Mouse (Mus musculus) limb, embryonic 15.5 days (tissue): ENCODE measurements around the gene Ffar3. TPM values are rescaled to one million over a fixed set of nuclear protein-coding genes. Genes with fewer than 3 reads are reported as not detected.
"Not testable (repeated sequence)": the region's sequence is repeated elsewhere in the genome, so short reads cannot be mapped to it uniquely, and the experiment has no call there.

Experiments
- ATAC-seq: fragments of 200-750 bp; cut with Nextera tagmentation; 2 replicates; pipeline ENCODE4 v1.8.0; 2017; ENCODE audit warnings: low read depth, moderate TSS enrichment; ENCODE audit not compliant: insufficient number of reproducible peaks, low FRiP score, low TSS enrichment
- H3K27ac ChIP-seq: fragments of 300-500 bp; sonication (generic); 2 replicates; pipeline ENCODE4 v1.5.1; 2015; ENCODE audit warnings: moderate library complexity, mild to moderate bottlenecking, inconsistent platforms
- H3K27me3 ChIP-seq: fragments of 300-500 bp; sonication (generic); 2 replicates; pipeline ENCODE4 v1.6.1; 2015; ENCODE audit warnings: inconsistent platforms
- H3K36me3 ChIP-seq: fragments of 300-500 bp; sonication (generic); 2 replicates; pipeline ENCODE4 v1.6.1; 2015; ENCODE audit warnings: inconsistent platforms
- H3K4me1 ChIP-seq: fragments of 300-500 bp; sonication (generic); 2 replicates; pipeline ENCODE4 v1.6.1; 2015; ENCODE audit warnings: inconsistent platforms
- H3K4me2 ChIP-seq: fragments of 300-500 bp; sonication (generic); 2 replicates; pipeline ENCODE4 v1.6.1; 2015; ENCODE audit warnings: mild to moderate bottlenecking, inconsistent platforms
- H3K4me3 ChIP-seq: fragments of 300-500 bp; sonication (generic); 2 replicates; pipeline ENCODE4 v1.5.1; 2015; ENCODE audit warnings: mild to moderate bottlenecking, inconsistent platforms
- H3K9ac ChIP-seq: fragments of 300-500 bp; sonication (generic); 2 replicates; pipeline ENCODE4 v1.6.1; 2015; ENCODE audit warnings: inconsistent platforms
- H3K9me3 ChIP-seq: fragments of 300-500 bp; sonication (generic); 2 replicates; pipeline ENCODE4 v1.6.1; 2016; ENCODE audit warnings: inconsistent platforms
- WGBS: fragments of 180-500 bp; shearing (Covaris S2); methylation state at CpG from one replicate; pipeline ENCODE4 v1.1.7; 2015; 5-methylcytosine and 5-hydroxymethylcytosine counted together
- polyA plus RNA-seq: library from polyadenylated mRNA; unstranded; fragments of >200 nt; fragmentation: Nextera tagmentation; extraction: Ambion mirVana; gene quantifications from 2 replicates; pipeline ENCODE4 v1.2.1, GENCODE M21; 2015

Ffar3 gene
- polyA plus RNA-seq, 1 experiment from 2014 or later: not detected

GRCm38 (mm10) chr7:30842092-30842491, 13.9 kb downstream of the Ffar3 start:
- WGBS: 79% methylated on average over 5 of the region's 5 CpGs
- Histone ChIP-seq H3K4me1 (no peaks in the 10 kb centered on the region), H3K4me2 (no peak overlapping the region), H3K9ac (no peak overlapping the region), H3K36me3 (no peaks in the 10 kb centered on the region), H3K27ac (no peak overlapping the region), H3K27me3 (no peaks in the 10 kb centered on the region), H3K9me3 (no peaks in the 10 kb centered on the region), H3K4me3 (no peak overlapping the region)
- ATAC-seq: no peak

DNA sequence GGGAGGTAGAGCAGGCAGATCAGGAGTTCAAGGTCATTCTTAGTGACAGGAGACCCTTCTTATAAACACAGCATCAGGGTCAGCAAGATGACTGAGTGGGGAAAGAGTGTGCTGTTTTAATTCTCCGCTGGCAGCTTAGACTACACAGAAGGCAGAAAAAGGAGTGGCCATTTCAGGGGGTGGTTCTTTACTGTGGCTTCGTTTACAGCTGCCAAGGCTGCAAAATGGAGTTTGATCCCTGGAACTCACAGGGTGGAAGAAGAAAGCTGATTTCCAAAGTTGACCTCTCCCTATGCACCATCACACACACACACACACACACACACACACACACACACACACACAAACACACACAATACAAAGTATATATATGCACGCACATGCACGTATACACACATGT, 14.6 kb downstream of the Ffar3 start:
- H3K4me3 ChIP-seq: no peak overlapping the region
- H3K36me3 ChIP-seq: no peaks in the 10 kb centered on the region
- no peak overlapping the region for H3K4me2 ChIP-seq
- no peaks in the 10 kb centered on the region for H3K9me3 ChIP-seq
- WGBS: 77% methylated on average over 4 of the region's 4 CpGs
- H3K27me3 ChIP-seq: no peaks in the 10 kb centered on the region
- no peak overlapping the region for H3K27ac ChIP-seq
- no peak overlapping the region for H3K9ac ChIP-seq
- no peak for ATAC-seq
- no peaks in the 10 kb centered on the region for H3K4me1 ChIP-seq

GRCm38 (mm10) chr7:30840306-30840705, 15.7 kb downstream of the Ffar3 start:
- Histone ChIP-seq H3K9ac (no peak overlapping the region), H3K9me3 (no peaks in the 10 kb centered on the region), H3K4me3 (no peak overlapping the region), H3K27me3 (no peaks in the 10 kb centered on the region), H3K4me1 (no peaks in the 10 kb centered on the region), H3K4me2 (no peak overlapping the region), H3K27ac (no peak overlapping the region), H3K36me3 (no peaks in the 10 kb centered on the region)
- ATAC-seq: no peak
- 75% methylated on average over 3 of the region's 3 CpGs for WGBS

DNA sequence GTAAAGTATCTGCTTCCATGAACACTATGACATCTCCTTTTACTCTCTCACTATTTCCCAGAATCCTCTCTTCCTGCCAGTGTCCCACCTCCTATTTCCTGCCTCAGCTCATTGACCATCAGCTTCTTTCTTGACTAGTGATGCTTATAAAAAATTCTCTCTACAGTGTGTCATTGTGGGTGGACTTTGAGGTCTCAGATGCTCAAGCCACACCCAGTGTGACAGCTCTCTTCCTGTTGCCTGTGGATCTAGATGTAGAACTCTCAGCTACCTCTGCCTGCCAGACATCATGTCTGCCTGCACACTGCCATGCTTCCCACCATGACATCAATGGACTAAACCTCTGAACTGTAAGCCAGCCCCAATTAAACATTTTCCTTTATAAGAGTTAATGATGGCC, 18.7 kb downstream of the Ffar3 start:
- no peak for ATAC-seq
- no peaks in the 10 kb centered on the region for H3K27me3 ChIP-seq
- H3K36me3 ChIP-seq: no peaks in the 10 kb centered on the region
- H3K9ac ChIP-seq: no peak overlapping the region
- no peak overlapping the region for H3K27ac ChIP-seq
- no peak overlapping the region for H3K4me2 ChIP-seq
- H3K9me3 ChIP-seq: no peaks in the 10 kb centered on the region
- H3K4me3 ChIP-seq: no peak overlapping the region
- no peaks in the 10 kb centered on the region for H3K4me1 ChIP-seq

DNA sequence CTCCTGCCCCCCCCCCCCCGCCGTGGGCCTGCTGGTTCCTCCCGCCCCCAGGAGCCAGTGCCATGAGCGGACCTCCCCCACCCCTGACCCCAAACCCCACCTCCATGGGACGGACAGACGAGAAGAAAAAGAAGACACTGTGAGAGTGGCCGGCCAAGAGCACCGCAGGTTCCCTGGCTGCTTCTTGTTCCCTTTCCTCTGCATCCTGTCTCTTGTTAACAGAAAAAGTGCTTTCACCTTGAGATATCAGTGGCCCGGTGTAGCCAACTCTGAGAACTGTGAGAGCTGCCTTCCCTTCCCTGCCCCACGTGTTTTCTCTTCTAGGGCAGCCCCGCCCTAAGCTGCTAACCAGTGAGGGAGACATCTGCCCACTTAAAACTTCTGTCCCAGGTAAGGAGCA, 23.3 kb downstream of the Ffar3 start:
- not testable (repeated sequence) for ATAC-seq, H3K27ac ChIP-seq, H3K9ac ChIP-seq, H3K4me3 ChIP-seq, H3K36me3 ChIP-seq, H3K9me3 ChIP-seq, H3K4me1 ChIP-seq, H3K4me2 ChIP-seq, H3K27me3 ChIP-seq
- WGBS: 53% methylated on average over 7 of the region's 11 CpGs

DNA sequence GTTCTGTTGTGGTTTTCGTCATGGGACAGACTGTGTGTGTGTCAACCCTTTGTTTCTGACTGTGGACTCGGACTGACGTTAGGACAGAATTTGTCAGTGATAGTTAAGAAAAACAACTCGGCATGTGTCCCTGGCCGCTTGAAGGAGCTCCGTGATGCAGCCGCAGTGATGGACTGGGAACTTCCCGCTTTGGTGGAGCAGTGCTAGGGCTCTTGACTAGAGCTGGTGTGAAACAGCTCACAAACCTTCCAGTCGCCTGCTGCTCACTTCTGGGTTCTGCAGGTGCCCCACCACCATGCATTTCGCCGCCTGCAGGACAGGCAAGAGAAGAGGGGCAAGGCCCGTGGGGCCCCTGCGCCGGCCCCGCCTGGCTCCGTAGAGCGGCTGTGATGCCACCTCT, 23.7 kb downstream of the Ffar3 start:
- Histone ChIP-seq H3K27ac (no peak overlapping the region), H3K9me3 (no peaks in the 10 kb centered on the region), H3K36me3 (no peaks in the 10 kb centered on the region), H3K4me3 (no peak overlapping the region), H3K27me3 (no peaks in the 10 kb centered on the region), H3K4me2 (no peak overlapping the region), H3K9ac (no peak overlapping the region), H3K4me1 (no peaks in the 10 kb centered on the region)
- ATAC-seq: no peak
- WGBS: 77% methylated on average over 17 of the region's 17 CpGs

- WGBS: 65% methylated on average over 3 of the region's 3 CpGs
- Histone ChIP-seq H3K4me1 (no peaks in the 10 kb centered on the region), H3K9ac (no peak overlapping the region), H3K9me3 (no peaks in the 10 kb centered on the region), H3K27ac (no peak overlapping the region), H3K4me3 (no peak overlapping the region), H3K27me3 (no peaks in the 10 kb centered on the region), H3K4me2 (no peak overlapping the region), H3K36me3 (no peaks in the 10 kb centered on the region)
- ATAC-seq: no peak
Measured at GRCm38 (mm10) chr7:30829428-30829827, 26.6 kb downstream of the Ffar3 start.

- not testable (repeated sequence) for H3K9me3 ChIP-seq, H3K4me2 ChIP-seq, H3K9ac ChIP-seq, H3K4me3 ChIP-seq, ATAC-seq, H3K27ac ChIP-seq, H3K27me3 ChIP-seq, H3K4me1 ChIP-seq, H3K36me3 ChIP-seq
Measured at GRCm38 (mm10) chr7:30828871-30829270, 27.1 kb downstream of the Ffar3 start.

GRCm38 (mm10) chr7:30826660-30827059, 29.3 kb downstream of the Ffar3 start:
- WGBS: 83% methylated on average over 10 of the region's 10 CpGs
- no peak overlapping the region for H3K27ac ChIP-seq
- H3K36me3 ChIP-seq: no peaks in the 10 kb centered on the region
- no peak for ATAC-seq
- no peaks in the 10 kb centered on the region for H3K4me1 ChIP-seq
- H3K4me2 ChIP-seq: no peak overlapping the region
- H3K9ac ChIP-seq: no peak overlapping the region
- H3K4me3 ChIP-seq: no peak overlapping the region
- H3K9me3 ChIP-seq: no peaks in the 10 kb centered on the region
- no peaks in the 10 kb centered on the region for H3K27me3 ChIP-seq

DNA sequence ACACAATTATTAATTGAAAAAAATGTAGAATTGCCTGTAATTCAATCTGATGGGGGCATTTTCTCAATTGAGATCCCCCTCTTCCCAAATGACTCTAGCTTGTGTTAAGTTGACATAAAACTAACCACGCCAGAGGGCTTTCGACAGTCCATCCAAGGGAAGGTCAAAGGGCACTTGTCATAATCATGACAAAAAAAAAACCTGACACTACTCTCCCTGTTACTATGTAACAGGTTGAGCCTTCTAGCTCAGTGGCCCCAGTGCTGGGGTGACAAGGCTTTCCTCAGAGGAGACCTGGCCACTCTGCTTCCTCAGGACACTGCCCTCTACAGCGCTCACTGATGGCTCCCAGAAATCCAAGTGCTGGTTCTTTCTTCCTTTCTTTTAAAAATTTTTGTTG, 31.7 kb downstream of the Ffar3 start:
- Histone ChIP-seq H3K9me3 (no peaks in the 10 kb centered on the region), H3K4me1 (0 out of 2 replicates have a peak, but pooled peaks cover 4% of the 10 kb centered on the region), H3K4me3 (no peak overlapping the region), H3K9ac (no peak overlapping the region), H3K27me3 (no peaks in the 10 kb centered on the region), H3K36me3 (no peaks in the 10 kb centered on the region), H3K27ac (no peak overlapping the region), H3K4me2 (no peak overlapping the region)
- WGBS: 88% methylated on average over 3 of the region's 3 CpGs
- no peak for ATAC-seq

DNA sequence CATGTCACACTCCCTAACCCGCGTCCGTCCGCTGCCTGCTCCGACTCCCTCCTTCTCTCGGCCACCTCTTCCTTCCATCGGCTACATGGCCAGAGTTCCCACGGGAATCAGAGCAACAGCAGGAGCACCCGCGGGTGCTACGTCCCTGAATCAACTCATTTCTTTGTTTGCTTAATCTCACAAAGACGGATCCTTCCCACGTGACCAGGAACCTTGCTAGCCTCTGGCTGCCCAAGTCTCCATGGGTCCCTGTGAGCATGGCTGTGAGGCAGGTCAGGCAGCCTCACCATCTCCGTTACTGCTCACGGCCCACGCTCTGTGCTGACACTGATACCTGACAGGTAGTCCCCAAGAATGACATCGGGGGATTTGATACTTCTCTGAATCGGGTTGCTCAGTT, 32.3 kb downstream of the Ffar3 start, which contains the start of gene Ffar2:
Gene Ffar2, minus strand, starts transcription at position 101 of the 400 bp plus-strand sequence.
- Histone ChIP-seq H3K9me3 (no peaks in the 10 kb centered on the region), H3K4me2 (no peak within 1 kb of the TSS), H3K9ac (no peak within 1 kb of the TSS), H3K4me3 (no peak within 1 kb of the TSS), H3K27me3 (no peaks in the 10 kb centered on the region), H3K27ac (no peak within 1 kb of the TSS), H3K36me3 (no peaks in the 10 kb centered on the region), H3K4me1 (0 out of 2 replicates have a peak, but pooled peaks cover 4% of the 10 kb centered on the region)
- ATAC-seq: no peak
- WGBS: 90% methylated on average over 18 of the region's 18 CpGs

GRCm38 (mm10) chr7:30821532-30821931, 34.4 kb downstream of the Ffar3 start:
- no peak overlapping the region for H3K9ac ChIP-seq
- no peak for ATAC-seq
- no peak overlapping the region for H3K27ac ChIP-seq
- no peaks in the 10 kb centered on the region for H3K9me3 ChIP-seq
- H3K36me3 ChIP-seq: no peaks in the 10 kb centered on the region
- WGBS: 74% methylated on average over 5 of the region's 5 CpGs
- H3K4me3 ChIP-seq: no peak overlapping the region
- no peaks in the 10 kb centered on the region for H3K27me3 ChIP-seq
- 0 out of 2 replicates have a peak, but pooled peaks cover 4% of the 10 kb centered on the region for H3K4me1 ChIP-seq
- H3K4me2 ChIP-seq: no peak overlapping the region

DNA sequence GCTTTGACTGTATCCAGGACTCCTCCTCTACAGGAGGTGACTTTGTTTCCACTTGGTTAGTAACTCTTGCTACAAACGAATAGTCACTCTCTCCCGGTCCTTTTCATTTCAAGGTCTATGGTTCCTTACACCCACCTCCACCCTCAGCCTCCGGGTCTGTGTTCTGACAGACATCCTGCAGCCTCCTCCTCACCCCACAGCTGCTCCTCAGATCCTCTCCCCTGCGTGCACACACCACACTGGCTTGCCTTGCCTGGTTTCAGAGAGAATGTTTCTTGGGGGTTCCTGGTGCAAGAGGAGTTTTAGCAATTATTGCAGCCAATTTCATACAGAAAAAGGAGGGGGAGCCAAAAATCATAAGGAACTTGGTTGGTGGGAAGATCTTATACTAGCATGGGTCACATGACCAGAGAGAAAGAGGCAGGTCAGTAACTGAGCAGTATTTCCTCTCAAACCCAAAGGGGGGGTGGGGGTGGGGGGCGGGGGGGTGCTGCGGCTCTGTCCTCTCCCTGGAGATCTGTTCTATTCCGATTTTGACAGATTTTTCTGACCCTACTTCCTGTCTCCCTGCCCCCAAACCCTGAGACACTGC, 35.0 kb downstream of the Ffar3 start:
- no peak overlapping the region for H3K9ac ChIP-seq
- 52% methylated on average over 7 of the region's 7 CpGs for WGBS
- no peak for ATAC-seq
- H3K4me1 ChIP-seq: 0 out of 2 replicates have a peak, but pooled peaks cover 4% of the 10 kb centered on the region
- H3K4me3 ChIP-seq: no peak overlapping the region
- no peaks in the 10 kb centered on the region for H3K9me3 ChIP-seq
- H3K36me3 ChIP-seq: no peaks in the 10 kb centered on the region
- H3K4me2 ChIP-seq: no peak overlapping the region
- H3K27ac ChIP-seq: no peak overlapping the region
- H3K27me3 ChIP-seq: no peaks in the 10 kb centered on the region
